Mouse (Mus musculus): ENCODE measurements around the gene Gabbr2.

- TF ChIP-seq POLR2A (IDR thresholded peaks at IDR 0.05; ENCODE audit: low read depth, low read length) (no peak), ELF1 (IDR thresholded peaks at IDR 0.05; ENCODE audit: low read depth, low read length) (no peak)
Measured at GRCm38 (mm10) chr4:46770090-46770489, 221.6 kb downstream of the Gabbr2 start.
